Mouse (Mus musculus): ENCODE measurements around the gene Tnfrsf12a.

Tnfrsf12a gene

DNA sequence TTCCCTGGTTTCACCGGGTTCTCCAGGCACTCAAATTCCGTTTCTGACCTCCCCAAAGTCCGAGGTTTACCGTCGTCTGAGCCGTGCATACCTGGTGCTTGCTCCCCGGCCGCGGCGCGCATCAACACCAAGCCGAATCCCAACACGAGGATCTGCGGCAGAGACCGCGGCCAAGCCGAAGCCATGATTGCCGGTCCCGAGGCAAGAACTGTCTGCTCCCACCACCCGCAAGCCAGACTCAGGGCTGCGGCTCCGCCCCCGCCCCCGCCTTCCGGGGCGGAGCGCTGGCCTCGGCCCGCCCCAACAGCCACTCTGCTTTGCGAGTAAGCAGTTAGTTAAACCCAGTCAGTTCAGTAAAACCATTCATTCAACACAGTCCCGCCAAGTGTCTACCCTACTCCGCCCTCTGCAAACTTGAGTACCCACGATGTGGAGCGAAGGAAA is at the start of gene Tnfrsf12a:
TSS of gene Tnfrsf12a (minus strand) at position 233 of the 444 bp plus-strand sequence.
- peak; percentile 85 for DNase-seq (ENCODE audit: low spot score)

GRCm38 (mm10) chr17:23726758-23727142 is 49.5 kb upstream of the Tnfrsf12a start:
- DNase-seq (ENCODE audit: low spot score), result peak; percentile 74

- peak; percentile 97 for DNase-seq (ENCODE audit: low spot score)
Observed at GRCm38 (mm10) chr17:23725999-23726757, 48.9 kb upstream of the Tnfrsf12a start, which contains the start of gene Pkmyt1. TSS of gene Pkmyt1 (plus strand) at chr17:23726336.

DNA sequence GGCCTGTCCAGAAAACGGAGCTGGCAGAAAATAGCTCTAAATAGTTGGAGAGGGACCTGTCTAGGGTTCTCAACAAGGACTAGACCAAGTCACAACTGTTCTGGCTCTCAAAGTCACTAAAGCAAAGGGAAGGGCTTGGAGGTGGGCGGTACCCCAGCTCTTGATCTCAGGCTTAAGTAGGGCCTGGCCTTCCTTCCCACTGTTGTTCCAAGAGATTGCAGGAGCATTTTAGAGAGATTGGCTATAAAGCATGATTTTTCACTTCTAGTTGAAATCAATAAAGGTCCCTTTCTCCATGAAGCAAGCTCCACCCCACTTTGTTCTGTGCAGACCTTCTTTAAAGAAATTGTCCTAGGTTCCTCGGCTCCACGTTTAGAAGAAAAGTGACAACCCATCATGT is 48.2 kb upstream of the Tnfrsf12a start:
- DNase-seq (ENCODE audit: low spot score), result no peak

DNA sequence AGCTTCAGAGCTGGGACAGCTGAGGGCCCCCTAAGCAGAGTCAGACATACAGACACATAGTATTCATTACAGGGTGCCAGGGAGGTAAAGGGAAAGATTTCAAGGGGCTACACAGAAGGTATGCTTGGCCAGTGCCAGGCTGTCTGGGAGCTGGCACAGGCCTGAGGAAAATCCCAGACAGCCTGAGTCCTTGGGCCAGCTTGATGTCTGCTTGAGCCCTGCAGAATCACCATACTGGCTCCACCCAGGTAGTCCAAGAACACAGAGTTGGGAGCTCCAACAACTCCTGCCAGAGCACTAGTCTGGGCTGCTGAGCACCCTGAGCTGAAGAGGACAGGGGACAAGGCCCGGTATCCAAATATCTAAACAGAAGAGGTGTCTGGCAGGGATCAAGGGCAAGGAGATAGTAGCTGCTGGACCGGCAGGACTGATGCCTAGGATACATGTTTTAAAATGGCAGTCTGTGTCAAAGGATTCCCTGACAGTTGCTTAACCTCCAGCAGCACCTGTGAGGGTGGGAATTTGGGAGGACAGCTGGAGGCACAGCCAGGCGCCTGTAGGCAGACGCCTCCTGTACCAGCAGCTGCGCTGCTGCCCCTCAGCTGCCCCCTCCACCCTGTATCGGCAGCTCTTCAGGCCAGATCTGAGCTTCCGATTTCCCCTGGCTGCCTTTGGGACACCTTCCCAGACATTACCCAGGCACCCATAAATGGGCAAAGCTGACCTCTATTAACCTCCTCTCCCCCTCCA is 45.3 kb upstream of the Tnfrsf12a start, which contains the start of gene 1520401A03Rik:
TSS of gene 1520401A03Rik (minus strand) at position 408 of the 750 bp plus-strand sequence.
- DNase-seq (ENCODE audit: low spot score), result no peak

DNA sequence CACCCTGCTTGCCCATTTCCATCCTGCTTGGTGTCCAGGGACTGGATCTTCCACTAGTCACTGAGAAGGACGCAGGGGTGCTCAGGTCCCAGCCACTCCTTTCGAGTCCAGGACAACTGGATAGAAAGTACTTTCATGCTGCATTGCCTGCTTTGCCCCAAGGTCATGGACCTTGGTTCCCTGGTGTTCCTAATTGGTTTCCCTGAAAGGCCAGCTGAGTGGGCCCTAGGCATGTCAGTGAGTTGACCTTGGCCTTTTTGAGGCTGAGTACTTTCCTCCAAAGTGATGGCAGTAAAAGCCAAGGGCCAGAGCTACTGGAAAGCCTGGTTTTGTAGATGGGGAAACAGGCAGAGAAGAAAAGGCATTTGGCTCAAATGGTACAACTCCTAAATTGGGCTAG is 44.6 kb upstream of the Tnfrsf12a start:
- no peak for DNase-seq (ENCODE audit: low spot score)

GRCm38 (mm10) chr17:23719455-23719854 is 42.2 kb upstream of the Tnfrsf12a start:
- DNase-seq (ENCODE audit: low spot score), result no peak

- no peak for DNase-seq (ENCODE audit: low spot score)
Observed at GRCm38 (mm10) chr17:23717003-23717402, 39.7 kb upstream of the Tnfrsf12a start.

GRCm38 (mm10) chr17:23706212-23706611 is 28.9 kb upstream of the Tnfrsf12a start:
- peak; percentile 69 for DNase-seq (ENCODE audit: low spot score)

- no peak for DNase-seq (ENCODE audit: low spot score)
Observed at GRCm38 (mm10) chr17:23705525-23706104, 28.3 kb upstream of the Tnfrsf12a start.

GRCm38 (mm10) chr17:23704741-23705140 is 27.5 kb upstream of the Tnfrsf12a start:
- no peak for DNase-seq (ENCODE audit: low spot score)

GRCm38 (mm10) chr17:23703301-23703700 is 26.0 kb upstream of the Tnfrsf12a start:
- no peak for DNase-seq (ENCODE audit: low spot score)

GRCm38 (mm10) chr17:23700079-23700478 is 22.8 kb upstream of the Tnfrsf12a start:
- DNase-seq (ENCODE audit: low spot score), result peak; percentile 85

- peak; percentile 41 for DNase-seq (ENCODE audit: low spot score)
Observed at GRCm38 (mm10) chr17:23699131-23700077, 22.1 kb upstream of the Tnfrsf12a start.

- DNase-seq (ENCODE audit: low spot score), result no peak
Observed at GRCm38 (mm10) chr17:23695801-23696200, 18.5 kb upstream of the Tnfrsf12a start.

- DNase-seq (ENCODE audit: low spot score), result no peak
Observed at GRCm38 (mm10) chr17:23694491-23694890, 17.2 kb upstream of the Tnfrsf12a start.

- no peak for DNase-seq (ENCODE audit: low spot score)
Observed at GRCm38 (mm10) chr17:23683856-23684672, 6.8 kb upstream of the Tnfrsf12a start, which contains the start of gene Cldn9. TSS of gene Cldn9 (minus strand) at chr17:23684026.

GRCm38 (mm10) chr17:23683226-23683625 is 6.0 kb upstream of the Tnfrsf12a start:
- DNase-seq (ENCODE audit: low spot score), result no peak

DNA sequence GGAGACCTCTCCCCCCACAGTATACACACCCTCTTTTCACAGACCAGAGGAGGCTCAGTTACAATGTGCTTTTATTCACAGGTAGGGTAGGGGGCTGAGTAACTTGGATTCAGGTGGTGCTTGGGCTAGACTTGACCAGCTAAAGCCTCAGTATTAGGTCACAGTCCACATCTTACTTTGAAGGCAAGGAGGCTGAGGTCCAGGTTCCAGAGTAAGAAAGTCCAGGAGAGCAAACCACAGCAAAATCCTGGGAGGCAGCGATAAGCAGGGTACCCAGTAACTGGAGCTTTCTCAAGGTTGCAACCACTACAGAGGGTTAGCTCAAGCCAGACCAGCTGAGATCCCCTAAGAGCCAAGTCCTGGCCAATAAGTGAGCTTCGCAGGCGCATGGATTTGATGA is 5.3 kb upstream of the Tnfrsf12a start:
- DNase-seq (ENCODE audit: low spot score), result no peak

DNA sequence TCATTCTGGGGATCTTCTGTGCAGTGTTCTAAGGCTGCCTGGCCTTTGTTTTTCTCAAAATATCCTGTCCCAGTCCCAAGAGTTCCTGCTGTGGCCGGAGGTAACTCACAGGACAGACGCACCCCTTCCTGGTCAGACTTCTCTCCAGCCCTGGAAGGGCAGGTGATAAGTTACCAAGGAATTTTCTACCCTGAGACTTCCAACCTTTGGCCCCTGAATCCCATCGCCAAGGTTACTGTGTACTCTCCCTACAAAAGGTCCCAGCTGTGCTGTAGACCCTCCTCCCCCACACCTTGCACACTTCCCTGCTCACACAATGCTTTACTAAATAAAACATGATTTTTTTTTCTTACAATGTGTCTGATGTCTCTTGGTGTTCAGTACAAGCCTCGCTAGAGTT is 4.8 kb upstream of the Tnfrsf12a start:
- no peak for DNase-seq (ENCODE audit: low spot score)

GRCm38 (mm10) chr17:23681086-23681485 is 3.8 kb upstream of the Tnfrsf12a start:
- DNase-seq (ENCODE audit: low spot score), result no peak
